Mouse (Mus musculus): ENCODE measurements at regions not wholly inside any gene's neighbourhood (a gene's known extent, or its start where the extent isn't known, plus 50 kb on each side); places are given as distances from the start of the nearest gene placed in this dataset.
"Not testable (repeated sequence)": the region's sequence is repeated elsewhere in the genome, so short reads cannot be mapped to it uniquely, and the experiment has no call there.

DNA sequence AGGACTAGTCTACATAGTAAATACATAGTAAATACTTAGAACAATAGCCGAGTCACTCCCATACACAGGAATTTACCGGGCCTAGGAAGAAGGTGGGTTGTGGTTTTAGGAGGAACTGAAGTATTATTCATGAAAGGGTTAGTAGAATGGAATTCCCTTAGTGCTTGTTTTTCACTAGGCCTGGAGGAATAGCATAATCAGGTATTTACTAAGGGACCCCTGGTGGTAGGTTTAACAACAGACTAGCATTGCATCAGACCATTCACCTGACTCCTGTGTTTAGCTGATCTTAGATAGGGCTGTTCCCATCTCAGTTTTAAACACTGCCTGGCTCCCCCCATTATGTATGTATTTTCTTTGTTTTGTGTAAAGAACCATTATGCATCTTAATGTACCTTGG, 339.0 kb downstream of the Dync2h1 start:
- DNase-seq (ENCODE audit: low spot score): not testable (repeated sequence)

DNA sequence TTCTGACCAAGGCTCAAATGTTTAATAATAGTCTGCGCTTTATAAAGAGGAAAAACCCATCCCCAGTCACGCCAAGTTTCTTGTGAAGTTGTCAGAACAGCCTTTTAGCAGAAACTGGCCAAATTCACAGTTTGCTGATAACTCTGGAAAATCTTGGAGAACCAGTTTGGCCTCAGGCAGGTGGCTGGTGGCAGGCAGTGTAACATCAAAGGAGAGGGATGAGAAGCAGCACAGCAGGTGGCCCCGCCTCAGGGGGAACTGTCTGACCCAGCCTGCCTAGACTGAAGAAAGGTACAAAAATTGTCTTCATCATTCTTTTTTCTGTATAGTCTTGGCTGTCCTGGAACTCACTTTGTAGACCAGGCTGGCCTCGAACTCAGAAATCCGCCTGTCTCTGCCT, 349.3 kb downstream of the Dync2h1 start:
- DNase-seq (ENCODE audit: low spot score): not testable (repeated sequence)

DNA sequence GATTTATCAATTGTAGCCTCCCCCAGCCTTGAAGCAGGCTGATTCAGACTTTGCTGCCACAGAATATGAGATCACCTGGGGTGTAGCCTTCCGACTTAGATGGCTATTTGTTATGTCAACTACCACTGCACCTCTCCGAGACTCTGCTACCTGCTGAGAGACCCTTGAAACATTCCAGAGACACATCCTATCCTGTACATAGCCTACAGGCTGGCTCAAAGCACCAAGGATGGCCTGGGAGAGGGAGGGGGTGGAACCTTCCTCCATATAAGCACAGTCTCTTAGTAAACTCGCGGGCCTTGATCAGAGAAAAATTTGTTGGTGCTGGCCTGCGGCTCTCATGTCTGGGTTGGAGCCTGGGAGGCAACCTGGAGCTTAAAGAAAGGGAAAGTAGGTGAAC, 349.8 kb downstream of the Dync2h1 start:
- no peak for DNase-seq (ENCODE audit: low spot score)

DNA sequence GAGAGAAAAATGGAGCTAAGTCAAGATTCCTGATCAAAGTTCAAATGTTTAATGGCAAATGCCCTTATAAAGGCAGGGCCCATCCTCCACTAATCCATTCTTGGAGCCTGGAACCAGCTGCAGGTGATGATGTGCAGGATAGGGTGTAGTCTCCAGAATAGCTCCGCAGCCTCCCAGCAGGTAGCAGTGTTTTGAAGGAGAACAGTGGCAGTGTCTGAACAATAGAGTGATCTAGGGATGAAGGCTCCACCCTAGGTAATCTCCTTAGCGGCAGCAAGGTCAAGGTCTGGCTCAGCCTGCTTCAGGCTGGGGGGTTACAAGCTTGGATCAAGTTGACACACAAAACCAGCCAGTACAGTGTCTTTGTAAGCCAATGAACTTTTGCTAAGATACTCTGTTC, 351.4 kb downstream of the Dync2h1 start:
- DNase-seq (ENCODE audit: low spot score): no peak

DNA sequence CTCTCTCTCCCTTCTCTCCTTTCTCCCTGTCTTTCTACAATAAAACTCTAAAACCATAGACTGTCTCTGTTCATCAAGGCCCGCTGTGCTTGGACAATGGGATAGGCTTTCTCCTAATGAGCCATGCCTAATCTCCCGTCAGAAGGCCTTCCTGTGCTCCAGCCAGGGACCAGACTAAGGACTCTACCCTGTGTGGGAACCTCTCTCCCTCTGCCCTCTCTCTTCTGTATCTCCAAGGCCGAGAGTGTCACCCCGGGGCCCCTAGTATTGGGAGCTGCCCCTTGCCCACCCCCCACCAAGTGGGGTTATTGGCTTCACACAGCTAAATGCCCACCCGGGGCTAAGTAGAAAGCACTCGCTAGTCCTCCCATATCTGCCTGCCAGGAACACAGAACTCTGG, 352.6 kb downstream of the Dync2h1 start:
- not testable (repeated sequence) for DNase-seq (ENCODE audit: low spot score)

DNA sequence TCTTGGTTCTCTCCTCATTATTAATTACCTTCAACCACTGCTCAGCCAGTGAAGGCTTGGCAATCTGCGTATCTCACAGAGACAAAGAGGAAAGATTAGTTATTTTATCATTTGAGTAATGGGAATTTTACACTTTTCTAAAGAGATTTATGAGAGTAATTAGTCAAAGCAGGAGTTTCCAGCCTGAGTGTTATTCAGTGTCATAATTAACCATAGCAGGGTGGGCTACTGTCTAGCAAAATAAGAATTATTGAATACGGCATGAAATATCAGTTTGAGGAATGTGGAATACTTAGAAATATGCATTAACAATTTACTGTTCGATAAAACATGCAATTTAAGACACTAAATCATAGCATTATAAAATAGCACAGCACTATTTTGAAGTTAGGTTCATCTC, 357.7 kb downstream of the Dync2h1 start:
- no peak for DNase-seq (ENCODE audit: low spot score)

DNA sequence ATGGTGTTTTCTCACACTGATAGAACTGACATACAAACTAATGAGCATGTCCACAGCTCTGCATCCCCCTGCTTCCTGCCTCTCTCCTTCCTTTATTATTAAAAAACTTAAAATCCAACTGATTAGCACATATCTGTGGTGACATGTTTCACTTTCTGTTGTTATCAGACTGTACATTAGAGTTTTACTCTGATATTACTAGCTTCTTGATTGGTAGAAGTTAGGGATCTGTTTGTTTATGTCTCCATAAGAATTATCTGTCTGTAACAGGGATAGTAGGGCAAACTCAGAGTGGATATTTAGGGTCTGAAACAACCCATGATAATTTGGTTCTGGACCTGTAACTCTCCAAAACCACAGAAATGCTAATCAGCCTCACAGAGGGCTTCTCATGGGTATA, 358.6 kb downstream of the Dync2h1 start:
- DNase-seq (ENCODE audit: low spot score): no peak

DNA sequence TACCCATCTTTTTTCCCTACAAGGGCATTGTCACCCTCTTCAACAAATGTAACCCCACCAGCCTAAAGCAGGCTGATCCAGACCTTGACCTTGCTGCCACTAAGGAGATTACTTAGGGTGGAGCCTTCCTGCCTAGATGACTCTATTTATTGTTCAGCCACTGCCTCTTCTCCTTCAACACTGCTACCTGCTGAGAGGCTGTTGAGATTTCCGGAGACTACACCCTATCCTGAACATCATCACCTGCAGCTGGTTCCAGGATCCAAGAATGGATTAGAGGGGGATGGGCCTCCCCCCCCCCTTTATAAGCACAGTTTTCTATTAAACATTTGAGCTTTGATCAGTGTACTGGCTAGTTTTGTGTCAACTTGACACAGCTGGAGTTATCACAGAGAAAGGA, 360.3 kb downstream of the Dync2h1 start:
- DNase-seq (ENCODE audit: low spot score): not testable (repeated sequence)

DNA sequence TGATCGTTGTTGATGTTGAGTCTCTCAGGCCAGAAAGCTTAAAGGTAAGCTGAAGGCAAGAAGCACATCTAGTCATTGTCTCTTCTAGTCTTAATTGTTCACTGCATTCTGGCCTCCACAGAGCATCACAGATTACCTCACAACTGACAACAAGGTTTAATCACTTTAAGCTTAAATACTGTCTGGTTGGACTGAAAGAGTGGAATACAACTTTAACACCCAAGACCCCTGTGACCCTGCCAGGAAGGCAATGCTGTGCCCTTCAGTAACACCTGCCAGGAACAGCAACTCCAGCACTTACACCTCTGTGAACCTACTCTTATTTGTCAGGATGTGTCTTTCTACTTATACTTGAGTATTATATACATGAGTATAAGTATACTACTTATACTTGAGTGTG, 360.7 kb downstream of the Dync2h1 start:
- no peak for DNase-seq (ENCODE audit: low spot score)

DNA sequence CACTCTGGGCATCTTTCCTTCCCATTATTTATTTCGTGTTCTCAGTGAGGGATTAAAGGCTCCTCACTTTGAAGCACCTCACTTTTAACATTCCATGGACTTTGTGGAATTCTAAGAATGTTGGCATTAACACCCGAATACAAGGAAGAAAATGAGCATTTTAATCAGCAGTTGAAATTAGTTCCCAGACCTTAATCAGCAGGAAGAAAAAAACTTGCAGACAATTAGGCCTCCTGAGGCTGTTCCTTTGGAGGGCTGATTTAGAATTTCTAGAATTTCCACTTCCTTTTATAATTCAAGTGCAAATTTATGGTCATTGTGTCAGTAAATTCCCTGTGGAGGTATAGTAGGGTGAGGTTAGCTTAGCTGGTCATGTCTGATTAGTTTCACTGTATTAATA, 407.6 kb downstream of the Dync2h1 start:
- no peak for DNase-seq (ENCODE audit: low spot score)

DNA sequence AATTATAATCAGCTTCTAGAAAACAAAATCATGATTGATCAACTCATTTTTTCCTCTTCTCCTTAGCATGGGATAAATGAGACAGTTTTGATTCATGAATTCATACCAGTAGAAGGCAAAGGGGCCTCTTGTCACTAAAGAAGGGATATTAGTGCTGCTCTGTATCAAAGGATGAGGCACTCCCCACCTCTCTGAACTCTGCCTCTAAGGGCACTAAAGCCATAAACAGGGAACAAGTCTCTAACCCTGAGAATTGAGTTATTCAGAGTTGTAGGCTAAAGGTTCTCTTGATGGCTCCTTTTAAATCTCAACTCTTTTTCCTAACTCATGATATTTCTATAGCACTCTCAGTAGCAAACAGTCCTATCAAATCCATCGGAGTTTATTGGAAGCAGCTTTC, 442.8 kb downstream of the Dync2h1 start:
- no peak for DNase-seq (ENCODE audit: low spot score)

DNA sequence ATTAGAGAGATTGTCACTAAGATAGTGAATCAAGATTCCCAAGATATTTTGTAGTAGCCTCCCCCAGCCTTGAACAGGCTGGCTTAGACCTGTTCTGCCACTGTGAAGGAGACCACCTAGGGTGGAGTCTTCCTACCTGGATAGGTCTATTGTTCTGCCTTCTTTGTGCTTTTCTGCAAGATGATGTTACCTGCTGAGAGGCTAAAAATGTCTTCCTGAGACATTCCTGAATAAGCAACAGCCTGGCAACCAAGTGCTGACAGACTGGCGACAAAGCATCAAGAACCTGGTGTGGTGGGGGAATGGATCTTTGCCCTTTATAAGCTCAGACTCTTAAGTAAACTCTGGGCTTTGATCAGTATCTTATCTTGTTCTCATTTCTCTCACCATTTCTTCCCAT, 447.8 kb downstream of the Dync2h1 start:
- no peak for DNase-seq (ENCODE audit: low spot score)

DNA sequence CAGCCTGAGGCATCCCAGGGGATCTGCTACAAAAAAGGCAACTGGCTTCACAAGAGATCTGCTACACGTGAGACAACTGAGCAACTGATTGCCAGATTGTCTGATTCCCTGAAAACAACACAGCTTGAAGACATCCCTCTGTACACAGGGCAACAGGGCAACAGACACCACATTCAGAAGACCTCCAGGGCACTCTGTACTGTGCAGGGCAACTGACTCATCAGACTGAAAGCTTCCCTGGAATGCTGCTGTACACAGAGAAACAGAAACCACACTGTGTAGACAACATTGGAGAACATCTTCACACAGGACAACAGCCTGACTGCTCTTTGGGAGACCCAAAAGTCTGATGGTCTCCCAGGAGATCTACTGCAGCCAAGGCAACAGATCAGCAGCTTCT, 456.8 kb upstream of the Ddi1 start:
- DNase-seq (ENCODE audit: low spot score): no peak

DNA sequence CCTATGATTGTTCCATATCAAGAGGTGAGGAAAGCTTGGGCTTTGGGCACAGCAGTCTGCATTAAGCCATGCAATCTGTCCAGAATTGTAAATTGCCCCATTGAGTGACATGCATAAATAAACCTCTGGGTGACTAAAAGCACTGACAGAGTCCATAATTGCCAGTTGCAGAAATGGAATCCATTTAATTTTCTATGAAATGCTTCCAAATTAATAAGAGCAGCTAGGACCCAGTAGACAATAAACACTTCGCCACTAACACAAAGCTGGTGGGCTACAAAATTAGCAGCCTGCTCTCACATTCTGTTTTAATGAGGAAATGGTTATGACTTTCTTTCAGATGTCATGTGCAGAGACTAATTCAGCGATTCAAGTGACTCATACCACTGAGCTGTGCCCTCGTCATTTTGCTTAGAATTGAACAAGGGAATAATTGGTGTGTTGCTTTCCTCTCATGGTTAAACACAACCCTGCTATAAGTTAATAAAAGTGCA, 407.6 kb upstream of the Ddi1 start:
- no peak for DNase-seq (ENCODE audit: low spot score)

DNA sequence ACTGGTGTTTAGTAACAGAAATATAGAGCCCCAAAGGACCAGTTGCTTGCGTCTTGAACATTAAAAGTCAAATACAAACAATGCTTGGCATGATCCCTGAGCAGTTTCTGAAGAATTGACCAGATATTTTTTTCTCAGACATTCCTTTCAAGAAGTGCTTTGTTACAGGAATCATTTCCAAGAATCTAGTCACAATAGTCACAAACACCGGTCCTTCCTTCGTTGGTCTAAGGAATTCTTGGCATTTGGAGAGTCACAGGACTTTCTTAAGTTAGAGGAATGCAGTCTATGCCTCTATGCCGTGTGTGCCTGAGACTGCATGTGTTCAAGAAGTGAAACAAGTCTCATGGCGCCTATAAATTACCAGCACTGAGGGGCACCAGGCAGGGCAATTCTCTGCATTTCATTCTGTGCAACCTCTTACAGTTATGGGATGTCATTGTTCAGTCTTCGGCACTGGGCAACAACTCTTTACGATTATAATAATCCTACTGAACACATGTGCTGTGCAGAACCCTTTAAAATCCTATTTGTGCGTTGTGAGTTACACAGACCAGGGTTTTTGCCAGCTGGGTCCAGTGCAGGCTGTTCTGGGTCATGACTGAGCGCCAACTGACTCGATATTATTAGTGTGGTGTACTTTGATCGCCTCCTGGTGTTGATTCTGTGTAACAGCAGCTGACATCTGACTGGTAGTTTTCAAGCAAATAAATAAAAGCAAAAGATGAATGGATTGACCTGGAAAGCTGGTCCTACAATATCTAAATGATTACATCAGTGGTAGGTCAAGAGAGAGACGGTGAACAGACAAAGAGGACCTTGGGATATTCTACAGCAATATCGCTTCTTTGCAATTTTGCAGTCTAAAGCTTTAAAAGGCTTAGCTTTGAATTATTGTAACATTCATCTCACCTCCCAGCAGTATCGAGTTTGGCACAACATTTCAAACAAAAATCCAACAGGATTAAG, 398.6 kb upstream of the Ddi1 start:
- peak; percentile 80 for DNase-seq (ENCODE audit: low spot score)

DNA sequence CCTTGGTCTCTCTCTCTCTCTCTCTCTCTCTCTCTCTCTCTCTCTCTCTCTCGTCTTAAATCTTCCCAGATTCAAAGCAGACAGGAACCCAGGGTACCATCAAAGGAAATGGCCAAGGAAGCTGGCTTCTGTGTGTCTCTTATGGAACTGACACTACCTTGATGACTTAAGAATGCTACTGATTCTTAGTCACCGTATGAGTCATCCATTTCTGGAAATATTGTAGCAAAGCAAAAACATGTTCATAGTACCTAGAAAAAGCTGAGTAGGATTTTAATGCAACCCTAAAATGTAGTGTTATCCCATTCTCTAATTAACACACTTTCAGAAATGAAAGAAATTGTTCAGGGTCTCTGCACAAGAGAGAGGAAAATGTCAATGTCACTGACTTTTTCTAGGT, 396.0 kb upstream of the Ddi1 start:
- no peak for DNase-seq (ENCODE audit: low spot score)

DNA sequence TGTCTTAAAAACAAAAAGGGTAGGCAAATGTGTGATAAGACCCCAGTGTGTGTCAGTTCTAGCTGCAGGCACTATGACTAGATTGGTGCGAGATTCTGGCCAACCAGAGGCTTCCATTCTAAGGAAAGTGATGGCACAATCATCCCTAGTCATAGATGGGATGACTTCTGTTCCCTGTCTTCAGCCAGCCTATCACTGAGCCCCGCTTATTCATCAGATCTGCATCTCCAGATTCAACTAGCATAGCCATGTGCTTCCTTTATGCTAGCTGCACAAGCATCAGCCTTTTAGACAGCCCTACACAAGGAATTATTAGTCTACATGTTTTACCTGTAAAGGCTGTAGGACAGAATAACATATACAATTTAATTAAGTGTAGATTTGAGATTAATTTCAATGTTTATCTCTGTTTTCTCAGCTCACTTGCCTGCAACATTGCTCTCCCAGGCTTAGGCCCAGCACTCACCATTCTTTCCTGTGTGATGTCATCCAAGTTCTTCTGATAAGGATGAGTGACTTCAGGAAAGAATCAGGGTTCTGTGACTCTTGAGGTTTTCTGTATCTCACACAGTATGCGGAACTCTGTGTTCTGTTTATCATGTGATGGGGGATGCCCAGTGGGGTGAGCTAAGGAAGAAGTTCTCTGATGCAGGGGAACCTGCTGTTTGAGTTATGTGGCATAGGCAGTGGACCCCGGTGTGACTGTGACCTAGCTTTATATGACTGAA, 382.8 kb upstream of the Ddi1 start:
- no peak for DNase-seq (ENCODE audit: low spot score)

DNA sequence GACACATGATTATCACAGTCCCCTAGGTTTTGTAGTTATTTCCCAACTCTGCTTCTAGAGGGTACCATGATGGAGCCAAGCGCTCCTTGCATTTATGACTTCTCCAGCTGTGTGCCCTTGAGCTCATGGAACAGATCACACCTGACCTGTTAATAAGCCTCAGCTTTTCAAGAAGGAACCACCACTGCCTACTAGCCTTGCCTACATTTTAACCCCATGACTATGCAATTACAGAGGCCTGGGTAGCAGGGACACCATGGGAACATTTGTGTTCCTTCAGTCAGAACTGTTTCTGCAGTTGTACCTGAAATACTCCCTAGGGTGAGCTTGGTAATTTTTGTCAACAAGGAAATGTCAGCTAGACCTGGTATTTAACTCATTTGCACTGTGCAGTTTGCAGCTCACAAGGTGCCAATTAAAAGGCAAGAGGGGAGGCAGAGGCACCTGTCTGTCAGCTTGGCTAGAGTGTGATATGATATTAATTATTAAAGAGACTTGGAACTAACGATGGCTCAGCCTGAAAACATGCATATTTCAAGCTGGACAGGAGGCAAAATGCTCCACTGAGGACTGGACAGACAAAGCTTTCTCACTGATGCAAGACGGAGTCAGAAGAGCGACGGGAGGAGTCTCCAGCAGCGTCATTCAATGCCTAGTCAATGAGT, 382.1 kb upstream of the Ddi1 start:
- no peak for DNase-seq (ENCODE audit: low spot score)

DNA sequence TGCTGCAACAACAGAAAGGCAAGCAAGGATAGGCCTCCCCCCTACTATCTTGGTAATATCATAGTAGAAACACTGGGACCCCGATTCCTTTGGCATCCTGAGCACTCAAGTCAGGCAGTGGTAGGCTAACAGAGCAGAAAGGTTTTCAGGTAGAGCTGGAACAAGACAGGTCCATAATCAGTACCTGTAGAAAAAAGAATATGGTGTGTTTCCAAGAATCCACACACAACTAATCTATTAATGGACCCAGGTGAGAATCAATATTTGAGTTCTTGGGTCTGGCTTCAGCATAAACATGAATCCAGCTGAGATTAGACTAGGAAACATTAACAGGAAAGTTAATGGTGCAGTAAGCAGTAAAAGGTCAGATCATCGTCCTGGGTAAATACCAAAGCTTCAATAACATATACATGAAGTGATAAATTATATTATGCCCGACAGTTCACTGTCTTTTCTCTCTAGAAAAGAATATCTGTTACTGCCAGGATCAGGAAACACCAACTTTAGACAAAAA, 376.2 kb upstream of the Ddi1 start:
- no peak for DNase-seq (ENCODE audit: low spot score)

DNA sequence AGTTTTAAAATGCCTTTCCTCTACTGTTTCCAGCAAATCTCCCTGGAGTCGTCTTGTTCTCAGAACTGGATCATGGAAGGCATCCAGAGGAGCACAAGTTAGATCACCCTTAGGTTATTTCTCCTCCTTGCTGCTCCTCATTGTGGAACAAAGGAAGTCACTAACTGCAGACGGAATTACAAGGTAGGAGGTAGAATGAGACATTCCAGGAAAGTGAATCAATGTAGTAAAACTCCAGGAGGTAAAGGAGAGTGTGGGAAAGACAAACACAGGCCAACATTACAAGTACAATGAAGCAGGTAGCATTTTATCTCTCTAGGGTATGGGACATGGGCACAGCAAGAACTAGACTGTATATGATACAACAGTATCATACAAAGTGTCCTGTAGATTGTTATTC, 375.7 kb upstream of the Ddi1 start:
- DNase-seq (ENCODE audit: low spot score): no peak

DNA sequence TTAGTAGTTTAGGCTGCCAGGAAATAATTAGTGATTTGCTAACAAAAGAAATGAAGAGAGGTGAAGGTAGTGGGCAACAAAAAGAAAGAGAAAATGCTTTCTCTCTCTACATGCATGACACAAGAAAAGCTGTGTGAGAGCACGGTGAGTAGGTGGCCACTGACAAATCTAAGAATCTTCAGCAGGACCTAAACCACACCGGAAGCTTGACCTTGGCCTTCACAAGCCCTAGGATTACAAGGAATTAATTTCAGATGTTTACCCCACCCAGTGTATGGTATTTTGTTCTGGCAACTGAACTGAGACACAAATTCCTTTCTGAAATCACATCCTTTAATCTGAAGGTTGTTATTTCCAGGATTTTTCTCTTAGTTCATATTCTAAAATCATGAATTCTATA, 347.5 kb upstream of the Ddi1 start:
- no peak for DNase-seq (ENCODE audit: low spot score)

DNA sequence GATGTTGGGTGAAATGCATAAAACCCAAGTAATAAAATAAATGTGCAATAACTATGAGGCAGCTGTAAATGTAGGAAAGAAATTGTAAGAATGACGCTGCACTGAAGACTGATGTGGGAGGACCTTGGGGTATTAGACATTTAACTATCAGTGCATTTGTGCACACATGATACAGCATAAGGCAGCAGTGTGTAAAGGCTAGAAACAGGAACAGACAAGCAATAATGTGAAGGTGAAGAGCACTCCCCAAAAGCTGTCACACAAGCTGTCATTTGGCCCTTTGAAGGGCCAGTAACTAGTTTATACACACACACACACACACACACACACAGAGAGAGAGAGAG, 339.6 kb upstream of the Ddi1 start:
- DNase-seq (ENCODE audit: low spot score): no peak
